Mouse (Mus musculus) ES-E14 (cell line): Measurements from ENCODE around the gene Nek7. TPM values are rescaled to one million over a fixed set of nuclear protein-coding genes. Genes with fewer than 3 reads are reported as not detected.

ENCODE experiments used
- DNase-seq: peaks from one replicate; pipeline ENCODE4 v3.0.0-alpha.2; 2013; ENCODE audit warnings: low read depth, low spot score
- H3K27ac ChIP-seq: 2 replicates; pipeline ENCODE4 v1.5.1; 2012; ENCODE audit warnings: low read depth, mild to moderate bottlenecking, low read length, moderate library complexity, mixed read lengths; ENCODE audit not compliant: poor library complexity, insufficient read depth, severe bottlenecking
- H3K36me3 ChIP-seq: 2 replicates; pipeline ENCODE4 v1.6.1; 2012; ENCODE audit warnings: mild to moderate bottlenecking, low read length, moderate library complexity, mixed read lengths; ENCODE audit not compliant: control insufficient read depth, poor library complexity, insufficient read depth, severe bottlenecking
- H3K4me1 ChIP-seq, 2 experiments: fragments of 150-350 bp in 1 of 2; sonication (generic) in 1 of 2; 2 replicates each; pipeline ENCODE4 v1.6.1; 2012; ENCODE audit warnings: low read length in 2 of 2, mild to moderate bottlenecking in 1 of 2, mixed read lengths in 1 of 2; ENCODE audit not compliant: control insufficient read depth in 2 of 2, insufficient read depth in 2 of 2, poor library complexity in 1 of 2
- H3K4me3 ChIP-seq, 2 experiments: fragments of 150-350 bp in 1 of 2; sonication (generic) in 1 of 2; 2 replicates each; pipeline ENCODE4 v1.5.1; 2012; ENCODE audit warnings: low read length in 2 of 2, low read depth in 1 of 2, mild to moderate bottlenecking in 1 of 2, mixed read lengths in 1 of 2; ENCODE audit not compliant: insufficient read depth in 1 of 2, poor library complexity in 1 of 2, severe bottlenecking in 1 of 2
- H3K9ac ChIP-seq: 2 replicates; pipeline ENCODE4 v1.6.1; 2012; ENCODE audit warnings: low read depth, mild to moderate bottlenecking, low read length, mixed read lengths; ENCODE audit not compliant: poor library complexity, insufficient read depth, severe bottlenecking
- H3K9me3 ChIP-seq: fragments of 150-350 bp; sonication (generic); 2 replicates; pipeline ENCODE4 v1.6.1; 2012; ENCODE audit warnings: low read depth, mild to moderate bottlenecking, low read length; ENCODE audit not compliant: control insufficient read depth, insufficient read depth
- CHD2 ChIP-seq: IDR thresholded peaks from 2 replicates; pipeline ENCODE4 v1.6.1; 2014; ENCODE audit warnings: mild to moderate bottlenecking, low read depth, low read length, inconsistent platforms
- HCFC1 ChIP-seq: IDR thresholded peaks from 2 replicates; pipeline ENCODE4 v1.6.1; 2012; ENCODE audit warnings: low read length, inconsistent platforms, borderline replicate concordance; ENCODE audit not compliant: insufficient read depth
- MAFK ChIP-seq: IDR thresholded peaks from 2 replicates; pipeline ENCODE4 v1.6.1; 2014; ENCODE audit warnings: mild to moderate bottlenecking, low read depth, low read length, inconsistent platforms; ENCODE audit not compliant: insufficient read depth
- ZC3H11A ChIP-seq: IDR thresholded peaks from 2 replicates; pipeline ENCODE4 v1.6.1; 2012; ENCODE audit warnings: low read depth, mild to moderate bottlenecking, inconsistent platforms, low read length, borderline replicate concordance
- ZNF384 ChIP-seq: IDR thresholded peaks from 2 replicates; pipeline ENCODE4 v1.6.1; 2012; ENCODE audit warnings: low read depth, low read length, inconsistent platforms
- in situ Hi-C, 2 experiments: fragments of 600-800 bp; cut with MboI; formaldehyde crosslinking; loops; one replicate each; pipeline ENCODE4 v1.15.1; 2025; ENCODE audit warnings: low sequenced_read_pairs in 2 of 2, inconsistent platforms in 1 of 2; ENCODE audit not compliant: unreplicated experiment in 2 of 2
- total RNA-seq: library from RNA; depleted of rRNA; stranded (reverse); fragments of 300-350 nt; gene quantifications from 2 replicates; pipeline ENCODE4 v1.2.3, GENCODE M21; 2012

The Nek7 gene
- total RNA-seq, 1 experiment: 13.3 TPM

DNA sequence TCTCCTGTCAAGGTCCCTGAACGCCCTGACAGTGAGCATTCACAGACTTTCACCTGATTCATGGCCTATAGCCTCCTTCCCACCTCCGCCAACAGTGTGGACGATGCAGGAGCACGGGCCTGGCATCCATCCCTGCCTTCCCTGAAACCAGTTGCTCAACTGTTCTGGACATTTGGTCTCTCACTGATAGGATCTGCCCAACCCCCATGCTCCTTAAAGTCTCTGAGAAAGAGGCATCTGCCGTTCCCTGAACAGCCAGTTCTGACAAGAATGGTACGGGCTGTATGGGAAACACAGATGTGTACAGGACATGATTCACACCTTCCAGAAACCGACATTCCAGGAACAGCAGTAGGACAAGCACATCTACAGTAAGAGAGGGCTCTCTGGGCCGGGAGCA is 13.2 kb downstream of the Nek7 start:
- no peak for TF ChIP-seq CHD2
- no peak for TF ChIP-seq ZNF384
- TF ChIP-seq ZC3H11A: no peak
- TF ChIP-seq HCFC1: no peak
- TF ChIP-seq MAFK: no peak
- H3K27ac ChIP-seq: no peak overlapping the region
- no peak overlapping the region for H3K9ac ChIP-seq
- DNase-seq: no peak
- no peaks in the 10 kb centered on the region for H3K36me3 ChIP-seq
- peaks cover 0 to 6% of the 10 kb centered on the region in 2 experiments; a peak in 2 of 4 replicates for H3K4me1 ChIP-seq
- no peak overlapping the region for H3K4me3 ChIP-seq
- no peaks in the 10 kb centered on the region for H3K9me3 ChIP-seq
- in situ Hi-C loops: no loop called here

DNA sequence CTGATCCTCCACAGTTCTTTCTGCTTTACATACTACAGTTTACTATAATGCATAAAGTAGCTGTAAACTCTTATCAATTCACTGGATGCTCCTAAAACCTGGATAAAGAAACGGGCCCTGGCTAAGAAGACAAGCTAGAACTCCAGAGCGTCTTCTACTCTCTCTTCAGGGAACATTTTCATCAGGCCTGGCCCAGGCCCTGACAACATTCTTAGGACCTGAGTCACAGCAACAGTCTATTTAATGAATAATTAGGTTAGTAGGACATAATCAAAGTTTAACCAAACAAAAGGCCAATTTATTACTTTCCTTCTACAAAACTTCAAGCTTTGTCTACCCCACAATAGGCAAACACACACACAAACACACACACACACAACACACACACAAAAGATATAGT is 15.2 kb downstream of the Nek7 start:
- Histone ChIP-seq H3K4me1 (peaks cover 0 to 6% of the 10 kb centered on the region in 2 experiments; a peak in 2 of 4 replicates), H3K36me3 (no peaks in the 10 kb centered on the region; the same call in 1 of the 2 replicates), H3K9me3 (no peaks in the 10 kb centered on the region), H3K27ac (no peak overlapping the region), H3K9ac (no peak overlapping the region), H3K4me3 (no peak overlapping the region)
- in situ Hi-C loops: no loop called here
- no peak for DNase-seq
- TF ChIP-seq ZC3H11A: no peak
- no peak for TF ChIP-seq HCFC1
- no peak for TF ChIP-seq CHD2
- no peak for TF ChIP-seq ZNF384
- no peak for TF ChIP-seq MAFK

DNA sequence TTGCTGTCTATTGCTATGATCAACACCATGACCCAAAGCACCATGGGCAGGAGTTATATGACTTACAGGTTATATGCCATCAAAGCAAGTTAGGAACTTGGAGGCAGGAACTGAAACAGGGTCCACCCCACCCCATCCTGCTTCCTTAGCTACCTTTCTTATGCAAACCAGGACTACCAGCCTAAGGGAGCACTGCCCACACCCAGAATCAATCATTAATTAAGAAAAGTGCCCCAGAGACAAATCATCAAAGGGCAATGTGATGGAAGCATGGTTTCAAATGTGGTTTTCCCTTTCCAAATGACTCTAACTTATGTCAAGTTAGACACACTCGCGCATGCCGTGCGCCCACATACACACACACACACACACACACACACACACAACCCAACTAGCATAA is 16.0 kb downstream of the Nek7 start:
- in situ Hi-C loops: no loop called here
- TF ChIP-seq ZNF384 (no peak), CHD2 (no peak), HCFC1 (no peak), ZC3H11A (no peak), MAFK (no peak)
- peaks cover 0 to 6% of the 10 kb centered on the region in 2 experiments; a peak in 2 of 4 replicates for H3K4me1 ChIP-seq

DNA sequence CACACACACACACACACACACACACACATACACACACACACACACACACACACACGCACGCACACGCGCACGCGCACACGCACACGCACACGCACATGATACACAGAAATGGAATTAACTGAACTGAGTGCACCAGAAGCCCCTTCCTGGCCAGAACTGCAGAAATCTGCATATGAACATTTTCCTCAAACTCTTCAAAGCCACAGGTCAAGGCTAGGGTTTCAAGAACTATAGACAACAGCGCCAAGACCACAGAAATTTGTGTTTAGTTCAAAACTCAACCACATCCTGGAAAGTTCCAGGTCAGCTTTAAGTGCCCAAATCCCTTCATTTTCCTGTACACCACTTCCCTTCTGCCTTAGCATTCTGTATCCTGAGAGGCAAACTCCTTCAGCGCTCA is 21.9 kb downstream of the Nek7 start:
- DNase-seq: no peak
- no peak overlapping the region for H3K27ac ChIP-seq
- no peaks in the 10 kb centered on the region; the same call in 1 of the 2 replicates for H3K36me3 ChIP-seq
- H3K9me3 ChIP-seq: no peaks in the 10 kb centered on the region
- H3K4me1 ChIP-seq: no peaks in the 10 kb centered on the region; a peak in 1 of 4 replicates
- in situ Hi-C loops: no loop called here
- no peak for TF ChIP-seq MAFK
- TF ChIP-seq ZNF384: no peak
- no peak for TF ChIP-seq ZC3H11A
- TF ChIP-seq CHD2: no peak
- H3K9ac ChIP-seq: no peak overlapping the region
- H3K4me3 ChIP-seq: no peak overlapping the region

More for the DNA sequence above, 16.0 kb downstream of the Nek7 start:
- Histone ChIP-seq H3K4me3 (no peak overlapping the region), H3K36me3 (no peaks in the 10 kb centered on the region; the same call in 1 of the 2 replicates), H3K27ac (no peak overlapping the region), H3K9me3 (no peaks in the 10 kb centered on the region), H3K9ac (no peak overlapping the region)
- no peak for DNase-seq
